Mouse (Mus musculus) kidney, postnatal 4 days (tissue): ENCODE data around the gene Olfr1112.
"Not testable (repeated sequence)": the region's sequence is repeated elsewhere in the genome, so short reads cannot be mapped to it uniquely, and the experiment has no call there.

Source experiments
- DNase-seq, 2 experiments: peaks; one replicate each; pipeline ENCODE4 v3.0.0; 2021; ENCODE audit warnings: mixed read lengths in 2 of 2

The Olfr1112 gene

GRCm38 (mm10) chr2:87187498-87187897 is at the start of gene Olfr1112:
TSS of gene Olfr1112 (plus strand) at chr2:87187798.
- no peak for DNase-seq

DNA sequence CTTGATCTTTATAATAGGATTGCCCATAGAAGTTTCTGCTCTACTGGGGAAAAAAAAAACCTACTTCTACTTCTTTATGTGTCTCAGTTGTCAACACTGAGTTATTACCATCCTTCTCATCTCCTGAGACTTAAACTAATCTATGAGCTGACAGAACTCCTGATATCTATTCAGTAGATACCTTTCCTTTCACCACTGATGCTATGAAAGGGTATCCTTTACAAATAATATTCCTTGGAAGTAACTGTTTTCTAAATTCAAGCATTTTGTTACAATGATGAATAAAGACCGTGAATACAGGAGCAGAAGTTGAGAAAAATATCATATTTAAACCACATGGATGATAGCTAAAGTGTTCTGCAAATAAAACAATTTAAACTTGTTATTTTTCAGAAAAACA is 47.4 kb upstream of the Olfr1112 start, which contains the start of gene Olfr1110:
Gene Olfr1110 (minus strand): TSS at position 101 of the 400 bp plus-strand sequence.
- no peak for DNase-seq

DNA sequence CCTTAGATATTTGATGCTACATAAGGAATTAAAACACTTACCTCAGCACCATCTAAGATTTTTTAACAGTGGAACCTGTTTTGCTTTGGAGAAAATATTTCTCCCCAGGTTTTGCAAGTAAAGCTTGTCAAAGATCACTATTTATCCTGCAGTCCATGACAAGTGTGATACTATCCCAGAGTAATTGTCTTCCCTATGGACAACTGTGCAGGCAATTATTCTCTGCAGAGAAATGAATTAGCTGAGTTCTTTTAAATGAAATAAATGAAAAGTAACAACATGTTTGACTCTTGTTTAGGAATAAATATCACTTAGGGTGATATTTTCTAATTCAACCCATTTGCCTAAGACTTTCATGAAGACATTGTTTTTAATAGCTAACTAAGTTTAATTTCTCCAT is 35.1 kb upstream of the Olfr1112 start, which contains the start of gene Olfr1111:
Gene Olfr1111 (minus strand): TSS at position 101 of the 400 bp plus-strand sequence.
- DNase-seq: no peak

DNA sequence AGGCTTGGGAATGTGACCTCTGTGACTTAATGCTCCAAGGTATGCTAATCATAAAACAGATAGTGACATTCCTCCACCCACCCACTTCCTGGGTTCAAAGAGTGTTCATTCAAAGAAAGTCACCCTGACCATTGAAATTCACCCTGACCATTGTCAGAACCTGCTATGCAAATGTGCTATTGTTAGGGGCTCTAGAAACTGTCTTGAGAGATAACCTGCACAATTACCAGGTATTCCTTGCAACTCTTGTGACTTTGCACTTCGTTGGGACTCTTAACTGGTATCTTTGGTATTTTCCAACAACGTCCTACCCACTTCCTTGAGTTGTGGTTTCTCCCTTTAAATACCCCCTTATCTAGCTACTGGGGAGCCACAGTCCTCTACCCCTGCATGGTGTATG is 19.9 kb upstream of the Olfr1112 start:
- DNase-seq: not testable (repeated sequence)

DNA sequence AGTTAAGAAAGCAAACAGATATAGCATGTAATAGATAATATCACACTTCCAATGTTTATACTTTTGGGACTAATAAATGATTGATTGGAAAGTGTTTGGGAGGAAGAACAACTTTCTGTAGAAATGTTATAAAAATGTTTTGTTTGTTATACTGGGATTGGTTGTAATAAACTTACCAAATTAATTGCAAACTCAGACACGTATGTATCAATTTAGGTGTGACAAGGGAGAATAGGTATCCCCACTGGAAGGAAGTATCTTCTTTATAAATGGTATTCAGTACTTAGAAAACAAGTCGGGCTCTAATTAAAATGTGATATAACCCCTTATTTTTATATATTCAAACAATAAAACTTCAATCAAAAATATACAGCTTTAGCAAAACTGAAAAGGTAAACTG is 21.1 kb downstream of the Olfr1112 start, which contains the start of gene Olfr1113:
Gene Olfr1113 (plus strand): TSS at position 301 of the 400 bp plus-strand sequence.
- DNase-seq: no peak
